Mouse (Mus musculus) neural tube, embryonic 13.5 days (tissue): ENCODE measurements at regions not wholly inside any gene's neighbourhood (a gene's known extent, or its start where the extent isn't known, plus 50 kb on each side); places are given as distances from the start of the nearest gene placed in this dataset.
"Not testable (repeated sequence)": the region's sequence is repeated elsewhere in the genome, so short reads cannot be mapped to it uniquely, and the experiment has no call there.

Experiments
- ATAC-seq: fragments of 200-750 bp; cut with Nextera tagmentation; 2 replicates; pipeline ENCODE4 v1.8.0; 2017; ENCODE audit warnings: low read depth, mild to moderate bottlenecking, moderate TSS enrichment, moderate library complexity
- H3K27ac ChIP-seq: fragments of 300-500 bp; sonication (generic); replicated peaks from 2 replicates; pipeline ENCODE4 v1.5.1; 2015; ENCODE audit warnings: moderate library complexity, mild to moderate bottlenecking, inconsistent platforms
- H3K27me3 ChIP-seq: fragments of 300-500 bp; sonication (generic); 2 replicates; pipeline ENCODE4 v1.6.1; 2015; ENCODE audit warnings: mild to moderate bottlenecking, inconsistent platforms
- H3K36me3 ChIP-seq: fragments of 300-500 bp; sonication (generic); 2 replicates; pipeline ENCODE4 v1.6.1; 2015; ENCODE audit warnings: mild to moderate bottlenecking, inconsistent platforms
- H3K4me1 ChIP-seq: fragments of 300-500 bp; sonication (generic); replicated peaks from 2 replicates; pipeline ENCODE4 v1.6.1; 2015; ENCODE audit warnings: inconsistent platforms
- H3K4me2 ChIP-seq: fragments of 300-500 bp; sonication (generic); 2 replicates; pipeline ENCODE4 v1.6.1; 2015; ENCODE audit warnings: inconsistent platforms, mild to moderate bottlenecking, moderate library complexity
- H3K4me3 ChIP-seq: fragments of 300-500 bp; sonication (generic); 2 replicates; pipeline ENCODE4 v1.5.1; 2015; ENCODE audit warnings: mild to moderate bottlenecking, inconsistent platforms
- H3K9ac ChIP-seq: fragments of 300-500 bp; sonication (generic); 2 replicates; pipeline ENCODE4 v1.6.1; 2015; ENCODE audit warnings: moderate library complexity, mild to moderate bottlenecking, inconsistent platforms
- H3K9me3 ChIP-seq: fragments of 300-500 bp; sonication (generic); 2 replicates; pipeline ENCODE4 v1.6.1; 2016; ENCODE audit warnings: inconsistent platforms
- WGBS: fragments of 180-500 bp; shearing (Covaris S2); methylation state at CpG from one replicate; pipeline ENCODE4 v1.1.7; 2015; 5-methylcytosine and 5-hydroxymethylcytosine counted together

DNA sequence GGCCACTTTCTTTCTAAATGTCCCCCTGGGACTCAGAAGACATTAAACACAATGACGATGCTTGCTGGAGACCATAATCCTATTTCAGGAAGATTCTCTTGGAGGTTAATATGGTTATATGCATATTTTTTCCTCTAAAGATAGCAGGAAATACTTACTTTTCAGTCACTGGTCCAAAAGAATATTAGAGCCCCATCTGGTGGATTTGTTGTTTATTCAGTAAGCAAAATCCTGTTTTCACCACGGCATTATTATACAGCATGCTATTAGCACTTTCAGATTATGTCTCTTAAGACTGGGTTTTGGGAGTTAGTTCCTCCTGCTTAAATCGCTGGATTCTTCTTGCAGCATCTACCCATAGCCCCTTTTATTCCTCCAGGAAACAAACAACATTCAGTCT lies 146.6 kb upstream of the Ipo5 start:
- no peak overlapping the region for H3K27ac ChIP-seq
- no peaks in the 10 kb centered on the region for H3K4me1 ChIP-seq
- no peaks in the 10 kb centered on the region for H3K27me3 ChIP-seq
- no peaks in the 10 kb centered on the region for H3K9me3 ChIP-seq
- no peak for ATAC-seq
- no peak overlapping the region for H3K9ac ChIP-seq
- 66% methylated on average over 3 of the region's 3 CpGs for WGBS
- H3K4me2 ChIP-seq, result no peak overlapping the region
- H3K36me3 ChIP-seq, result no peaks in the 10 kb centered on the region
- H3K4me3 ChIP-seq, result no peak overlapping the region

DNA sequence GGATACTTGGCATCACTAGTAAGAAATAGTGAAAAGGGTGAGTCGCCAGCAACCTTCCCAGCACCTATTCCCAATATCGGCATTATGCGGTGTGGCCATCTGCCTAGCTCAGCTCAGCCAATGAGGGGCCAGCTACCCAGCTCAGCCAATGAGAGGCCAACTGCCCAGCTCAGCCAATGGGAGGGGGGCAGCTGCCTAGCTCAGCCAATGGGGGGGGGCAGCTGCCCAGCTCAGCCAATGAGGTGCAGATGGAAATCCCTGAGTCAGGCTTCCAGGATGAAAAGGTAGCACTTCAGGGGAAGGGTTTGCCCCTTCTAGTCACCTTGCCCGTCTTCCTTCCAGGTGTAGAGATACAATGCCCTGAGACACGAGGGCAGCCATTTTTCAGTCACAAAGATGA lies 144.6 kb upstream of the Ipo5 start:
- H3K27ac ChIP-seq, result no peak overlapping the region
- peaks cover 4% of the 10 kb centered on the region; the same call in 1 of the 2 replicates for H3K4me1 ChIP-seq
- no peaks in the 10 kb centered on the region for H3K27me3 ChIP-seq
- no peak overlapping the region for H3K9ac ChIP-seq
- ATAC-seq, result no peak
- WGBS, result 90% methylated on average over 5 of the region's 5 CpGs
- H3K4me3 ChIP-seq, result no peak overlapping the region
- H3K9me3 ChIP-seq, result no peaks in the 10 kb centered on the region
- no peaks in the 10 kb centered on the region for H3K36me3 ChIP-seq
- H3K4me2 ChIP-seq, result no peak overlapping the region

DNA sequence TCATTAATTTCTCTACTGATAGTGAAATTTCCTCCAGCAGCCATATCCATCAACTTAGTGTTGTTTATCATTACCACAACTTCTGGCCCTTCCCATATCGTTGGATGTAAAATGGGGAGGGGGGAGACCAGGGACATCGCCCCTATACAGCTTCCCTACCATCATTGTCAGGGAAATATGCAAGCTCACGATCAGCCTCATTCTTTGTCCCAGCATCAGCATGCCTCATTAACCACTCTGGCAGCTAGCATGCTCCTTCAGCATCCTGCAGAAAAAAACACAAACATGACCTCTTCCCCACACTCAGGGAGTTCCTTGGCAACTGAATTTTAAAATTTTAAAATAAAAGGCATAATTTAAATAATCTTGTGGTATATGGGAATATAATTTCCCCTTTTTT lies 140.4 kb upstream of the Ipo5 start:
- no peaks in the 10 kb centered on the region for H3K36me3 ChIP-seq
- H3K4me2 ChIP-seq, result no peak overlapping the region
- H3K27me3 ChIP-seq, result no peaks in the 10 kb centered on the region
- H3K4me3 ChIP-seq, result no peak overlapping the region
- no peaks in the 10 kb centered on the region for H3K9me3 ChIP-seq
- no peak overlapping the region for H3K27ac ChIP-seq
- no peak overlapping the region for H3K9ac ChIP-seq
- WGBS, result 46% methylated on average over 3 of the region's 3 CpGs
- ATAC-seq, result no peak
- H3K4me1 ChIP-seq, result peaks cover 4% of the 10 kb centered on the region; the same call in 1 of the 2 replicates

DNA sequence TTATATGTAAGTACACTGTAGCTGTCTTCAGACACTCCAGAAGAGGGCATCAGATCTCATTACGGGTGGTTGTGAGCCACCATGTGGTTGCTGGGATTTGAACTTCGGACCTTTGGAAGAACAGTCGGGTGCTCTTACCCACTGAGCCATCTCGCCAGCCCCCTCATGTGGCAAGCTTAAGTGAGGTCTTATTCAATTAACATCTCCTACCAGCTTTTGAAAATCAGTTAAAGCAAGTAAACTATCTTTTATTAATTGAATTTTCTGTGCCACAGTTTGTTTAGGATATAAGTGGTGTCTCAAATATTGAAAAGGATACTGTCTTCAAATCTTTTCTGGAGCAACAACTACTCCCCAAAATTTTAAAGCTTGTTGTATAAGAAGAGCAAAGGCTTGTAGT lies 138.0 kb upstream of the Ipo5 start:
- 76% methylated on average over 4 of the region's 4 CpGs for WGBS
- not testable (repeated sequence) for H3K9me3 ChIP-seq, H3K4me2 ChIP-seq, H3K4me1 ChIP-seq, H3K27ac ChIP-seq, H3K9ac ChIP-seq, H3K4me3 ChIP-seq, H3K36me3 ChIP-seq, ATAC-seq, H3K27me3 ChIP-seq

DNA sequence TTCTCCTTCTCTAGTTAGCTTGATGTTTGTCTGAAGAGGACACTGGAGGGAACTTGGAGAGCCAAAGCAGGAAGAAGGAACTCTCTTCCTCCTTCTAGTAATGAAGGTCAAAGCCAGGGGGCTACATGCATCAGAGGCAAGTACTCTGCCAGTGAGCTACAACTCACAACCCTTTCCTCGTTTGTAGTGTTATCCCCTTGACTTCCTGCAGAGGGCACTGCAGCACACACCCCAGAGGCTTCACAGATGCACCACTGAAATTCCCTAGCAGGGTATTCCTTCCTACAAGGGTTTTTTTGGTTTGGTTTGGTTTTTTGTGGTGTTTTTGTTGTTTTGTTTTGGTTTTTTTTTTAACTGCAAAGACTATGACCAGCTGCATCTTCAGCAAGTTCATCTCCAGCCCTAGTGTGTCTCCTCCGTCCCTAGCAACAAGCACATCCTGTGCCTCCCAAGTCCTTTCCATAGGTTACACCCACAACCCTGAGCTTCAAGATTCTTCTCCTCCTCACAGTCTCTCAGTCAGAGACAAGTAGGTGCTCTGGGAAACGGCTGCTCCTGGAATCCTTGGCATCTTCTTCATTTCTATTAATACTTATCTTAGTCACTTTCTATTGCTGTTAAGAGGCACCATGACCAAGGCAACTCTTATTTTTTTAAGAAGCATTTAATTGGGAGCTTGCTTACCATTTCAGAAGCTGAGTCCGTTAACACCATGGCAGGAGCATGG lies 119.0 kb upstream of the Ipo5 start:
- H3K27ac ChIP-seq, result no peak overlapping the region
- WGBS, result 83% methylated on average over 4 of the region's 4 CpGs
- no peak overlapping the region for H3K9ac ChIP-seq
- H3K27me3 ChIP-seq, result no peaks in the 10 kb centered on the region
- no peak for ATAC-seq
- no peaks in the 10 kb centered on the region for H3K36me3 ChIP-seq
- H3K4me2 ChIP-seq, result no peak overlapping the region
- H3K4me1 ChIP-seq, result no peaks in the 10 kb centered on the region
- H3K9me3 ChIP-seq, result no peaks in the 10 kb centered on the region
- no peak overlapping the region for H3K4me3 ChIP-seq

DNA sequence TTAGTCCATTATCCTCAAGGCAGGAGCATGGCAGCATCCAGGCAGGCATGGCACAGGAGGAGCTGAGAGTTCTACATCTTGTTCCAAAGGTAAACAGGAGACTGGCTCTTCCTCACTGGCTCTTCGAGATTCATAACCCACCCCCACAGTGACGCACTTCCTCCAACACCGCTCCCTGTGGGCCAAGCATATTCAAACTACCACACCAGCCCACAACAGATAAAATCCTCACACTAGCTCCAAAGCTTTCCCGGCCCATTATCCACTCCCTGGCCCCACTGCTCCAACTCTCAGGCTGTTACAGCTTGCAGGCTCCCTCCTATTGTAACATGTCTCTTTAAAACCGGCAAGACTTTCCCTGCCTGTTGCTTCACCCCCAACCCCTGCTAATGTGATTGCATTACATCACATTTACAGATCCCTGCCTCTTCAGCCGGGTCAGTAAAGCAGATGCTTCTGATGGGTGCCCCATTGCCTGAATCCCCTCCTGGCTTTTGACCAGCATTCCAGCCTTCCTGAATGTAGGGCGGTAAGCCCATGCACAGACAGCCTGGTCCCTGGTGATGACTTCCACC lies 113.0 kb upstream of the Ipo5 start:
- H3K27me3 ChIP-seq, result no peaks in the 10 kb centered on the region
- 75% methylated on average over 7 of the region's 7 CpGs for WGBS
- H3K27ac ChIP-seq, result no peak overlapping the region
- no peak overlapping the region for H3K9ac ChIP-seq
- no peaks in the 10 kb centered on the region for H3K36me3 ChIP-seq
- ATAC-seq, result no peak
- no peak overlapping the region for H3K4me3 ChIP-seq
- no peak overlapping the region for H3K4me2 ChIP-seq
- no peaks in the 10 kb centered on the region for H3K4me1 ChIP-seq
- H3K9me3 ChIP-seq, result no peaks in the 10 kb centered on the region

DNA sequence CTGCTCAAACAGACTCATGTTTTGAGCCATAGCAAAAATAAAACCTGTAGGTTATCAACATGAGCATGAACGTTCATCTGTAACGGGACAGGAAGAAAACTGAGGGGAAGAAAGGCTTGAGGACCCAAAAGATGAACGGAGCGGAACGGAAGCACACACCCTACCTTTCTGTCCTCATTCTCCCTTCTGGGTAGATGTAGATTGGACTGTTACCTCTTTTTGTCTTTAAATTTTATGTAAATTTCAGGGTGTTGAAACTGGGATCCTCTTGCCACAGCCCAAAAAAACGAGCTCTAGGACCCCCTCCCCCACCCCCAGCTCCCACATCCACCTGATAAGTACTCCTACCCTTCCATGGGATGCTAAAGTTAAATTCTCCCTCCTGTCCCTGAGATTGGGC lies 107.8 kb upstream of the Ipo5 start:
- Histone ChIP-seq H3K27ac (no peak overlapping the region), H3K4me3 (no peak overlapping the region), H3K27me3 (0 out of 2 replicates have a peak, but pooled peaks cover 2% of the 10 kb centered on the region), H3K4me1 (peaks cover 11% of the 10 kb centered on the region; the same call in 1 of the 2 replicates), H3K9me3 (no peaks in the 10 kb centered on the region), H3K36me3 (no peaks in the 10 kb centered on the region), H3K4me2 (peak overlapping the region; percentile 44; the same call in 1 of the 2 replicates), H3K9ac (no peak overlapping the region)
- no peak for ATAC-seq
- WGBS, result 77% methylated on average over 6 of the region's 6 CpGs

DNA sequence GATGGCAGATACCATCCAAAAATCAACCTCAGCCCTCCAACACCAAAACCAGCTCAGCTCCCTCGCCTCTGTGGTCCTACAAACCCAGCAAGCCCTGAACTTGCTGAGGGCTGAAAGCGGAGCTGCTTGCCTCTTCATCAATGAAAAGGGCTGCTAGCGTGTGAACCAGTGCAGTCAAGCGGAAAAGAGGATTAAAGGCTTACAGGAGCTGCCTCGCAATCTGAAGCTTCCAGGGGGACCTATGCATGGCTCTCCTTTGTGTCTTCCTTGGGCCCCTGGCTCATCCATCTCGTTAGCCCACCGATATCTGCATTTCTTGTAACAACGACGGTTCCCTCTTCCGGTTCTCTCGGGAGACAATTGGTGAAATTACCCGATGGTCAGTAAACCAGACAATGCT lies 107.3 kb upstream of the Ipo5 start:
- Histone ChIP-seq H3K36me3 (no peaks in the 10 kb centered on the region), H3K27me3 (0 out of 2 replicates have a peak, but pooled peaks cover 2% of the 10 kb centered on the region), H3K27ac (no peak overlapping the region), H3K9ac (0 out of 2 replicates have a peak overlapping the region, but pooled peaks have one; percentile 34), H3K4me2 (peak overlapping the region; percentile 44), H3K4me1 (peaks cover 11% of the 10 kb centered on the region; the same call in 1 of the 2 replicates), H3K4me3 (no peak overlapping the region), H3K9me3 (no peaks in the 10 kb centered on the region)
- no peak for ATAC-seq
- 2% methylated on average over 12 of the region's 12 CpGs for WGBS

DNA sequence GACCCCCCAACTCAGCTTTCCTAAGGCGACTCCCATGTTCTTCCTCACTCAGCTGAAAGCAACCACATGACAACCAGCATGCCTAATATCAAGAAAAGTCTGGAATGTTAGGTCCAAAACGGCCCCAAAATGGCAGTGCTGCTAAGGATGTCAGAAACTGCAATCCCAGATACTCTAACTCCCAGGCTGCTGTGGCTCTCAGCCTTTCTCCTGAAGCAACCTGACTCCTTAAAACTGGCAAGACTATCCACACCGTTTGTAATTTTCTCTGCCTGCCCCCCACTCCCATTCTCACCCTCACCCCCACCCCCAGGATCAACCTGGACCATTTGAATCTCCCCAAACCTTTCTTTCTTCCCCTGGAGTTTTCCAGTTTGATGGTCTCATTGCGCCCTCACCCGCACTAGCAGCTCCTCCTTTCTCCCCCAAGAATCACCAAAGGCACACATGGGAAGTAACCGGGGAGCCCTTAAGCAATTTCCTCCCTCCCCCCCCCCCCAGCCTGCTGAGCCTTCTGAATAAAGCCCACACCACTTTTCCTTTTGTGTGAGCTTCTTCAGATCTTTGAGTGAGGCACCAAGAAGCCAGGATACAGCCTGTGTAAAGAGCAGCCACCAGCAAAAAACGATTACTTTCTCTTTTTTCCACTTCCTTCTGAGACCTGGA lies 106.7 kb upstream of the Ipo5 start:
- H3K4me1 ChIP-seq, result peaks cover 11% of the 10 kb centered on the region; the same call in 1 of the 2 replicates
- no peak overlapping the region for H3K4me3 ChIP-seq
- H3K36me3 ChIP-seq, result no peaks in the 10 kb centered on the region
- peak overlapping the region; percentile 44 for H3K4me2 ChIP-seq
- H3K27me3 ChIP-seq, result 0 out of 2 replicates have a peak, but pooled peaks cover 2% of the 10 kb centered on the region
- no peak overlapping the region for H3K9ac ChIP-seq
- H3K27ac ChIP-seq, result no peak overlapping the region
- H3K9me3 ChIP-seq, result no peaks in the 10 kb centered on the region
- ATAC-seq, result no peak
- WGBS, result 11% methylated on average over 7 of the region's 7 CpGs

DNA sequence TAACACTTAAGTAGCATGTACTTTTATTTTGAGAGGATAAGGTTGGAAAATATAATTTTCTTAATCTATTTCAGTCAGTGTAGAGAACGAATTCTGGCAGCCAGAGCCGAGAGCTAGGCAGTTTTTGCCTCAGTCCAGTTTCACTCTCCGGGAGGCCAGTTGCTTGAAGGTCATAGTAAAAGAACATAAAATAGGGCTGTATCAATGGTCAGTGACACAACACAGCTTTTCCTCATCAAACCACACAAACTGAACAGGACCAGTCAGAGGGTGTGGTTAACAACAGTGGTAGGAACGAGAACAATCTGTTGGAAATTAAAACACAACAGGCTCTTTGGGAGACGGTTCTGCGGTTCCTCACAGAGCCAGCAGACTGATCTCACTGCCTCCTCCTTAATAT lies 105.9 kb upstream of the Ipo5 start:
- Histone ChIP-seq H3K36me3 (no peaks in the 10 kb centered on the region), H3K9ac (no peak overlapping the region), H3K27ac (no peak overlapping the region), H3K4me3 (no peak overlapping the region), H3K9me3 (no peaks in the 10 kb centered on the region), H3K4me1 (peaks cover 11% of the 10 kb centered on the region; the same call in 1 of the 2 replicates), H3K27me3 (0 out of 2 replicates have a peak, but pooled peaks cover 2% of the 10 kb centered on the region), H3K4me2 (no peak overlapping the region)
- 55% methylated on average over 6 of the region's 6 CpGs for WGBS
- ATAC-seq, result no peak

DNA sequence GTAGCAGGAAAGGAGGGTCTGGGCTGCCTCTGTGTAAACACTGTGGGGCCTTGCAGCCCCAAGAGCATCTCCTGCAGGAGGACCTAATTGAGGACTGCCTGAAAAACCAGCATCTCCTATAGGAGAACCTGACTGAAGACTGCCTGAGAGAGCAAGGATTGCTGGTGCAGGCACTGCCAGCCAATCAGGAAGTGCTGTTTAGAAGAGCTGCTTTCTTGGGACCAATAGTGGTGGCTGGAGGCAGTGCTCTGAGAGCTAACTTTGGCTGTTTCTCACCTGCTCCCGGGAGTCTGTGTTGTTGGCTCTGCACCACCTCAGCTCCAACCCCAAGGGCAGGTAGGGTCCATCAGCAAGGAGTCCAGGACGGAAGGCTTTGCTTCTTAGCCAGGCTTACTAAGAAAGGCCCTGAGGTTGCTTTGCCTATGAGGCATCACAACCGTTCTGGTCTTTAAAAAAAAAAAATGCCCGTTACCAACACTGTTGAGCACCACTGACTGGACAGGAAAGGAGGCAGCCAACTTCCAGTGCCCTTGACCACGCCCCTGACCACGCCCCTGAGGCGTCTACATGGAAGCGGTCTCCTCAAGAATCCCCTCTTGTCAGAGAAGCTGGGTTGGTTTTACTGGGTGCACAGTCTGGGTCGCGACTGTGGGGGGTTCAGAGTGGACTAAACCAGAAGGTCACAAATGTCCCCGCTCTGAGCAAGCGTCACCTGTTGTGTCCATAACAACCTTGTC lies 105.0 kb upstream of the Ipo5 start:
- H3K36me3 ChIP-seq, H3K9ac ChIP-seq, H3K4me2 ChIP-seq, H3K27ac ChIP-seq, H3K9me3 ChIP-seq, H3K27me3 ChIP-seq, H3K4me3 ChIP-seq: not testable (repeated sequence)
- 0 out of 2 replicates have a peak, but pooled peaks have one; percentile 11 for ATAC-seq
- peaks cover 11% of the 10 kb centered on the region; the same call in 1 of the 2 replicates for H3K4me1 ChIP-seq
- WGBS, result 57% methylated on average over 12 of the region's 12 CpGs

DNA sequence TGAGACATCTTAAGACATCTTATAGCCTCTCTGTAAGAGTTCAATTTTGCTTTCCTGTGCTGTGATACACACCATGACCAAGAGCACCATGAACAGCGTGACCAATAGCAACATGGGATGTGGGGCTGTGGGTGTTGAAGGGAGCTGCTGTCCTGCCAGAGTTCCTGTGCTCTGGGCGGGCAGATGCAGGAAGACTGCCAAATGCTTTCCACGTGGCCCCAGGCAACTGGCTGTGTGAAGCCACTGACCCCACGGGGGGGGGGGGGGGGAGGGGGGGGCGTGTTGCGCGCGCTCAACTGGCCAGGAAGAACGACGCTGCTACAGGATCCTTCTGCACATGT lies 104.5 kb upstream of the Ipo5 start:
- Histone ChIP-seq H3K9ac (no peak overlapping the region), H3K4me3 (no peak overlapping the region), H3K27me3 (0 out of 2 replicates have a peak, but pooled peaks cover 2% of the 10 kb centered on the region), H3K9me3 (no peaks in the 10 kb centered on the region), H3K27ac (no peak overlapping the region), H3K4me1 (peaks cover 11% of the 10 kb centered on the region; the same call in 1 of the 2 replicates), H3K36me3 (no peaks in the 10 kb centered on the region), H3K4me2 (no peak overlapping the region)
- ATAC-seq, result peak; percentile 36; the same call in 1 of the 2 replicates
- WGBS, result 66% methylated on average over 9 of the region's 10 CpGs
